Mouse (Mus musculus) heart, postnatal 10 days (tissue): ENCODE data around the gene Dab1. TPM values are rescaled to one million over a fixed set of nuclear protein-coding genes. Genes with fewer than 3 reads are reported as not detected.

ENCODE experiments used
- DNase-seq, 2 experiments: peaks; one replicate each; pipeline ENCODE4 v3.0.0; 2021
- intact Hi-C: fragments of 180-260 bp; cut with DNase I; formaldehyde crosslinking; loops from one replicate; pipeline ENCODE4 v1.15.1; 2025
- total RNA-seq, 2 experiments: library from RNA; stranded (reverse); gene quantifications; 2 replicates each; pipeline ENCODE4 v1.2.3; 2021

The Dab1 gene
- total RNA-seq, 2 experiments from 2014 or later: 0.40 to 0.43 TPM

GRCm38 (mm10) chr4:103699755-103700154, 80.6 kb downstream of the Dab1 start:
- intact Hi-C loops: no loop called here
- DNase-seq: no peak

- intact Hi-C loops: no loop called here
Observed at GRCm38 (mm10) chr4:103700392-103700791, 81.2 kb downstream of the Dab1 start.

GRCm38 (mm10) chr4:103702137-103702536, 83.0 kb downstream of the Dab1 start:
- intact Hi-C loops: no loop called here
- DNase-seq: peak in 1 of 2 experiments; percentile 7

More at GRCm38 (mm10) chr4:103700392-103700791, 81.2 kb downstream of the Dab1 start:
- DNase-seq: no peak

GRCm38 (mm10) chr4:103704477-103704876, 85.3 kb downstream of the Dab1 start:
- intact Hi-C loops: no loop called here
- no peak for DNase-seq

- intact Hi-C loops: no loop called here
Observed at GRCm38 (mm10) chr4:103706501-103706900, 87.3 kb downstream of the Dab1 start.

GRCm38 (mm10) chr4:103707140-103707539, 88.0 kb downstream of the Dab1 start:
- intact Hi-C loops: no loop called here
- DNase-seq: no peak

More at GRCm38 (mm10) chr4:103706501-103706900, 87.3 kb downstream of the Dab1 start:
- no peak for DNase-seq

GRCm38 (mm10) chr4:103711353-103711752, 92.2 kb downstream of the Dab1 start:
- DNase-seq: no peak
- intact Hi-C loops: loop anchor here (5.0 kb wide), 1 partner anchor 189 kb away; no protein-coding TSS in a partner anchor

- DNase-seq: peak in 1 of 2 experiments; percentile 8
- intact Hi-C loops: loop anchor here (5.0 kb wide), 1 partner anchor 192 kb away; no protein-coding TSS in a partner anchor
Observed at GRCm38 (mm10) chr4:103713921-103714320, 94.8 kb downstream of the Dab1 start.

- no peak for DNase-seq
- intact Hi-C loops: loop anchor here (5.0 kb wide), 1 partner anchor 193 kb away; no protein-coding TSS in a partner anchor
Observed at GRCm38 (mm10) chr4:103714991-103715390, 95.8 kb downstream of the Dab1 start.

GRCm38 (mm10) chr4:103715568-103715967, 96.4 kb downstream of the Dab1 start:
- DNase-seq: no peak
- intact Hi-C loops: no loop called here

- DNase-seq: no peak
- intact Hi-C loops: no loop called here
Observed at GRCm38 (mm10) chr4:103722738-103723137, 103.6 kb downstream of the Dab1 start.

GRCm38 (mm10) chr4:103726486-103726885, 107.3 kb downstream of the Dab1 start:
- no peak for DNase-seq
- intact Hi-C loops: no loop called here

GRCm38 (mm10) chr4:103737185-103737584, 118.0 kb downstream of the Dab1 start:
- intact Hi-C loops: no loop called here
- DNase-seq: no peak

- DNase-seq: peak in 1 of 2 experiments; percentile 1
- intact Hi-C loops: no loop called here
Observed at GRCm38 (mm10) chr4:103751249-103751855, 132.2 kb downstream of the Dab1 start.

GRCm38 (mm10) chr4:103754561-103754960, 135.4 kb downstream of the Dab1 start:
- no peak for DNase-seq
- intact Hi-C loops: no loop called here

- no peak for DNase-seq
- intact Hi-C loops: no loop called here
Observed at GRCm38 (mm10) chr4:103757241-103757640, 138.1 kb downstream of the Dab1 start.

- intact Hi-C loops: no loop called here
- no peak for DNase-seq
Observed at GRCm38 (mm10) chr4:103762416-103762815, 143.3 kb downstream of the Dab1 start.

GRCm38 (mm10) chr4:103775712-103776111, 156.6 kb downstream of the Dab1 start:
- DNase-seq: no peak
- intact Hi-C loops: no loop called here

- intact Hi-C loops: no loop called here
- peak; percentile 87 to 88 for DNase-seq
Observed at GRCm38 (mm10) chr4:103781398-103781797, 162.2 kb downstream of the Dab1 start.

- DNase-seq: no peak
- intact Hi-C loops: no loop called here
Observed at GRCm38 (mm10) chr4:103783561-103784247, 164.5 kb downstream of the Dab1 start.

GRCm38 (mm10) chr4:103793589-103794312, 174.6 kb downstream of the Dab1 start:
- intact Hi-C loops: no loop called here
- peak; percentile 21 to 31 for DNase-seq
